Mouse (Mus musculus) frontal cortex, adult (tissue): ENCODE results near the gene Enah.

Experiments
- ATAC-seq: cut with Nextera tagmentation; 2 replicates; pipeline ENCODE4 v1.9.2; 2017; ENCODE audit warnings: mild to moderate bottlenecking, moderate library complexity, mixed read lengths; ENCODE audit not compliant: low TSS enrichment

Gene Enah

GRCm38 (mm10) chr1:182028231-182029210 is 8.7 kb upstream of the Enah start:
- peak; percentile 47; the same call in 1 of the 2 replicates for ATAC-seq

DNA sequence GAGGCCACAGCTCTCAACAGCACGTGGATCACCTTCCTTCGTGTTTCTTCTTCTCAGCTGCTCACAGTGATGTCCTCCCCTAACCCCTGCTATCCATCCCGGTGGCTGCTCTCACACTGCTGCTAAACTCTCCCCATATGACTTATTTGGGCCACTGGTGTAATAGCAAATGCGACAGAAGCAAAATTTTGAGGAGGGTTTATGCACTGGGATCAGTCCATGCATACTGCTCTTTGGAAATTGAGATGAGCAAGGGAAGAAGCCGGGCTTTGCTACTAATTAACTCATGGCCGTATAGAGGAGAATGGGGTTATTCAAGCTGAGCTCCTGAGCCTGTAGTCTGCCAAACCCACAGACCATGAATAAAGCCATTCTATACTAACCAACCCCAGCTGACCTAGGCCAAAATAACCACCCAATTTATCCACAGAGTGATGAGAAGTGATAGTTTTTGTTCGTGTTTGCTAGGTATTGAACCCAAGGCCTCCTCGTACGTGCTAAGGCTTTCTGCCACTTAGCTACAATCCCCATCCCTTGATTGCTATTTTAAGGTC is 7.7 kb upstream of the Enah start:
- ATAC-seq: no peak

DNA sequence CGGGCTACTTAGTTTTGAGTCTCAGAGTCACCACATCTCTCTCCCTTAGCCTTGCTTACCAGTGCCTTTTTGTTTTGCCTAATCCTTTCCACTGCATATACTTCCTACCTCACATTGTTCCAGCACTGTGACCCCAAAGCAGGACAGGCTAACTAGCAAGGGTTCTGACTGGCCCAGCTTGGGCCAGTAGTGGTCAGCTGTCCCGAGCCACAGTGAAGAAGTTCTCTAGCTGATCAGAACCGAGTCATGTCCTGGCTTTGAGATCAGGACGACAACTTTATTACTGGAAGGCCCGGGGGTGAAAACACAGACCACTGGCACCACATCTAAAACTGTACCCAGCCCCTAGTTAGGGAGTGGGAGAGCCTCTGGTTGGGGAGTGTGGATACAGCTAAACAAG is 7.0 kb upstream of the Enah start:
- no peak for ATAC-seq

DNA sequence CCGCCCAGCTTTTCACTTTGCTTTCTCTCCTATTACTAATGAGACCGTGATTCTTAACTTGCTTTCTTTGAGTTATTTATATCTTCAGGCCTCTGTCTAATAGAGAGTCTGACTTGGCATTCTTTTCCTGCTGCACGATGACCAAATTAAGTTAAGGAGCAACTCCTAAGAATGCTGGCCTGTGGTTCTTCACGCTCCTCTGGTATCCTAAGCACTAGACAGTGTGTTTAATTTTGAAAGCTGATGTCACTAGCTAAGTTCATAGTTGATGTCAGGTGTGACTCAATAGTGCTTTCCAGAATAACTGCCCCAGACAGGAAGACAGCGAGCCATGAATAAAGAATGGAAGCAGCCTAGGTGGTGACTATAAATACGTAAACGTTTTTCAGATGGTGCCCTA is 6.3 kb upstream of the Enah start:
- no peak for ATAC-seq

DNA sequence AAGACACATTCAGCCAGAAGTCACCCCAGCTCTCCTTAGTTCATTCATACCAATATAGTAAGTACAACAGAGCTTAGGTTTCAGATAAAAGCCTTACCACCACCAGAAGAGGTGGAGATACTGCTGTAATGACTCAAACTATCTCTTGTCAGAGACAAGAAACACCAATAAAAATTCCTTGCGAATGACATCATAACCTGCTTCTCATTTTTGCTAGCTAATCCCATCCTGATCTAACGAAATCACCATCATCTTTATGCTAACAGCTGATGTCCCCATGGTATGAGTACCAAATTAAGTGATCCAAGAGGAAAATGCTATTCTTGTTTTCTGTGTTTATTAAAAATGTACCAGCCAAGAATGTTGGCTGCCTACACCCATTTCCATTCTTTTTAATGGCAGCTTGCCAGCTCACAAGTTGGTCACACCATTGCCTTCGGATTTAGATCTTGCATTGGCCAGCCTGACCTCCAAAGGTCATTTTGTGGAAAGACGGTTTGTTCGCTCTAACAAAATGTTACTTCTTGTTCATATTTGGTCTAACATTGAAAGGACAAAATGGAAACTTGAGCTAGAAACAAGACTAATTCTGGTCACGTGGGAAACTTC is 2.0 kb upstream of the Enah start:
- ATAC-seq: no peak

- ATAC-seq: no peak
These were observed 1.2 kb upstream of the Enah start for GRCm38 (mm10) chr1:182020831-182021460.

GRCm38 (mm10) chr1:182019266-182019925 is 394 bp downstream of the Enah start:
- peak; percentile 45 for ATAC-seq

DNA sequence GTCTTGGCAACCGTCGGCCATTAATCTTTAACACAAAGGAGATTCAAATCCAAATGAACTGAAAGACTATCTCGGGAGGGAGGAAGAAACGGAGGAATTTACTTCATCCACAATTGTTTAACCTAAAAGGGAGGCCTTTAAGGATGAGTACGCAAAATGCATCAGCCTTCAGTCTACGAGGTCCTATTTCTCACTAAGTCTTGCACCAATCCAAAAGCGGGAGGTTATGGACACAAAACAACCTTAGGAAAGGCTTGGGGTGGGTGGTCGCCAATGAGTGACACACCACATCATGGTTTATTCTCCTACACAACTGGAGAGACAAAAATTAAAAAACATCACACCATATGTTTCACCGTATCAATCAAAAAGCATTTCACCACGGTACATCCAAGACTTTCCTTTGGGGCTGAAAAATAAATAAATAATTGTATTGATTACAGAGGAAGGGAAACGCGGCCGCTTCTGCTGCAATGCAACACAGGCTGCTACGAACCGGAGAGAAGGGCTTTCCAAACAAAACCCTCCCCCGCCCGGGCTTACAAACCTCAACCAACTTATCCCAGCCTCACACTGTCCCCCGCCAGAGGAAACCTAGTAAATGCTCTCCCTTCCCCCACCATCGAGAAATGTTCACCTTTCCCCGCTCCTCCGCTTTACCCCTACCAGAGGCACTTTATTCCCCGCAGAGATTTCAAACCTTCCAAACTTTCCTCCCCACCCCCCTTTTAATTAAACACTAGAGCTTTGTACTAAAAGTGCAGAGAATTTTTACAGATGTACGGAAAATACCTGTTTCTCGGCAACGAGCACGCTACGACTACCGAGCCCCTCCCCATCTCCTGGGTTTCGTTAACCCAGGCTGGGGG is 1.2 kb downstream of the Enah start:
- ATAC-seq: peak; percentile 18; the same call in 1 of the 2 replicates

DNA sequence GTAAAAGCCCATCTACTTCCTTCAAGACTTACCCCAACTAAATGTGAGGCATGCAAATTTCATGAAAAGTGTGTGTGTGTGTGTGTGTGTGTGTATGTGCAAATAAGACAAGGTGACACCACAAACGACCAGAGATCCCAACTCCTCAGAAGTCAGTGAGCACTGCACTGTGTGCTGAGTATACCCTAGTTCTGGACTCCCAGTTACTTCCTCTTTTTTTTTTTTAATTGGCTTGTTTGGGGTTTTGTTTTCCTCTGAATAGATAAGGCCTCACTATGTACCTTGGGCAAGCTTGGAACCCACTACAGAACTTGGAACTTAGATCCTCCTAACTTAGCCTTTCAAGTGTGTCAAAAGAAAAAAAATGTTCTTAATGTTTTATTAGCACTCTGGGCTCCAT is 14.0 kb downstream of the Enah start:
- ATAC-seq: no peak

GRCm38 (mm10) chr1:181998673-181999072 is 21.1 kb downstream of the Enah start:
- no peak for ATAC-seq

DNA sequence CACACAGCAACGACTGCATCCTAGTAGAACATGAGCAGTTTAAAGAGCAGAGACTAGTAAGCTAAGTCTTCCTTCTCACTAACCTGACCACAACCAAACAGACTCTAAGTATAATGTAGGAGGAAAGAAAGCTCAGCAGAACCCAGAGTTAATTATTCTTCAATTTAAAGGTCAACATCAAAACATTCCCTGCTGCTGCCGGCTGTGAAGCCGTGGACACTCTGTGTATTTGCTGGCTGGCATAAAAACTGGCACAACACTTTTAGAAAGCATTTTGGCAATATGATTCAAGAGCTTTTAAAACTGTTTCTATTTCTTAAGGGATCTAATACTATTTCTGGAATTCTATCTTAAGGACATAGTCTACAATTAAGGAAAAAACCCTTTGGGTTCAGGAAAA is 22.0 kb downstream of the Enah start:
- peak; percentile 39 for ATAC-seq

DNA sequence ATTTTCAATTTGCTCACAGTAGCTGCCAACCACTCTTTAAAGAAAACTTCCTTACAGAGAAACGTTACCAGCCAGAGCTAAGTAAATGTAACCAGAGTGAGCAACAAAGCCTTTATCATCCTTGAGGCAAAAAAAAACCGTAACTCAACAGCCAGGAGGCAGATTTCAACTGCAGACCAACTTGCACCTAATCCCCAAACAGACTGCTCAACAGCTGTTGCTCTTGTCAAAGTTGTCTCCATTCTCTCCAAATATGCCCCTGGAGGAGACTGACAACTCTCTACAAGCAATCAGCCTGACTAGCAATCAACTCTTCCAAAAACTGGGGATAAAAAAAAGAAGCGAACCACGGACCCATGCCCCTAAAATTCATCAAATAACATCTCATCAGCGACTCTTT is 26.2 kb downstream of the Enah start:
- no peak for ATAC-seq

GRCm38 (mm10) chr1:181988367-181988766 is 31.4 kb downstream of the Enah start:
- peak; percentile 74; the same call in 1 of the 2 replicates for ATAC-seq

GRCm38 (mm10) chr1:181987226-181987625 is 32.6 kb downstream of the Enah start:
- no peak for ATAC-seq

DNA sequence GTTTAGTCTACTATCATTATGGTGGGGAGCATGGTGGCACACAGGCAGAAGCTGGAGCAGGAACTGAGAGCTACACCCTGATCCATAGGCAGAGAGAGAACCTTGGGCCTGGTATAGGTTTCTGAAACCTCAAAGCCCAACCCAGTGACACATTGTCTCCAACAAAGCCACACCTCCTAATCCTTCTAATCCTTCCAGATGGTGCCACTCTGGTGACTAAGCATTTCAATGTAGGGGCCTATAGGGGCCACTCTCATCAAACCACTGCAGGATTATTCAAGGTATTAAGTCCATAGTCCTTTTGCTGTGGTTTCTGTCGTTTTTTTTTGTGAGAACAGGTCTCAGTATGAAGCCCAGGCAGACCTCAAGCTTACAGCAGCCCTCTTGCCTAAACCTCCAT is 33.9 kb downstream of the Enah start:
- no peak for ATAC-seq

DNA sequence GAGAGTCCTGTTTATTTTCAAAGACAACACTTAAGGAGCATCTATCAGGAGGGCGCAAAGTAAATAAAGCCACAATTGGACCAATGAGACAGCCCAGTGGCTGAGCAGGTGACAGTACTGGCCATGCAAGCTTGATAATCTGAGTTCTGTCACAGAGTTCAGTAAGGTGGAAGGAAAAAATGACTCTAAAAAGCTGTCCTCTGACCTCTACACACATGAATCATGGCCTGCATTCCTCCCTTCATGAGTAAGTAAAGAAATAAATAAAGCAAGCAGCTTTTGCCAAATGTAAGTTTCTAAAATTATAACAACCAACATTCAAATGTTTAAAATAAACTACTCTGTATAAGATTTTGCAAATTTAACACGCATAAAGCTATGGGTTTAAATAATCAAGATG is 35.0 kb downstream of the Enah start:
- no peak for ATAC-seq

DNA sequence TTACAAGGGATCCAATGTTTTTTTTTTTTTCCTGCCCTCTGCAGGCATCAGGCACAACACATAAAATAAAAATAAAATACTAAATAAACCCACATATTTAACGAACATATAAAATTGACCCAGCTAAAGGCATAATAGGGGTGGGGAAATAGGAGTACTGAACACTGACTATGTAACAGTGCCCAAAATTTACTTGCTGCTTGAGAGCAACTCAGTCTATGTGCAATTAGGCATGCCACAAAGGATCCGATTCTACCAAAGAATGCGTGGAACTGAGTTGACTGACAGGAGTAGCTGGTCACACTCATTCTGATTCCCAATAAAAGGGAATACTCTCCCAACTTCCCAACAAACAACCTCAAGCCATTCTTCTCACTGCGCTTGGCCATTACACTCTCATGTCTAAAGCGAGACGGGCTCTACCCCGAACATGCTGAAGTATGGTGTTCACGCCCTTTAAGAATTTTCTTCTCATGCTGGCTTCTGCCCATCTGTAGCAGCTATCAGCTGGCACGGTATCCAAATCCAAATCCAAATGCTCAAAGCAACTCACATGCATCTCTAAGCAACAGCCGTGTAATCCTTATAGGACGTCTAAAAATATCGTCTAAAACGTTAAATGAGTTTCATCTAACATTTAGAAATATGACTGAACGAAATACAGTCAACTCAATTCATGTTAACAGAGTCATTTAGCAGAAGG is 39.6 kb downstream of the Enah start:
- ATAC-seq: peak; percentile 76

DNA sequence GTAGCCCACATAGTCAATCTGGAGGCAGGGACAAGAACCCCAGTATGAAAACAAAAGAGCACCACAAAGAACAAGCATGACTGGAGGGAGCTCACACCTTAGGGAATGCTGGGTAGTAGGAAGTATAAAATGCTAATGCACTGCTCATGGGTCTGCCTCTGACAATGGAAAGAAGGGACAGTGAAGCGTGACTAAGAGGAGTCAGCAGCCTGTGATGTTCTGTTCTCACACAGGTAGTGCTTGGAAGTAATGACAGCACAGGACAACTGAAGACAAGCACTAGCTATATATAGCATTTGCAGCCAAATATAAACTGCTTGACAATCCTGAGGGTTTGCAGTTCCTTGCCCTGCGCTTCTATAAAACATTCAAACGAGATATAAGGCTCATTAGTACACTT is 44.3 kb downstream of the Enah start:
- ATAC-seq: peak; percentile 54

DNA sequence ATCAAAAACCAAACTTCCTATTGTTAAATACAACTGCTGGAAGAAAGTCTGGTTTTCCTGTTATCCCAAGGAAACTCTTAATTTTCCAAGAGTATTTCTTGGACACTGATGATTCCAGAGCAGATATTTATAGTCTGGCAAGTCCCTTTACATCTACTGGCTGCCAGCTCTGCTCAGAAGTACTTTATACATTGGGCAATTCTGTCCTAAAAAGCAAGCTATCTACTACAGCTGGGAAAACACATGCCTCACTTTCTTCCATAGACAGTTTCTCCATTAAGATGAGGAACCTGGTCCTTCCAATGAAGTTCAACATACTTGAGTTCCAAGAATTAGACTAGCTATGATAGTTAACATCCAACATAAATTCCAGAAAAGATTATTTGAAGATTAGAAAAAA is 44.9 kb downstream of the Enah start:
- peak; percentile 69; the same call in 1 of the 2 replicates for ATAC-seq

DNA sequence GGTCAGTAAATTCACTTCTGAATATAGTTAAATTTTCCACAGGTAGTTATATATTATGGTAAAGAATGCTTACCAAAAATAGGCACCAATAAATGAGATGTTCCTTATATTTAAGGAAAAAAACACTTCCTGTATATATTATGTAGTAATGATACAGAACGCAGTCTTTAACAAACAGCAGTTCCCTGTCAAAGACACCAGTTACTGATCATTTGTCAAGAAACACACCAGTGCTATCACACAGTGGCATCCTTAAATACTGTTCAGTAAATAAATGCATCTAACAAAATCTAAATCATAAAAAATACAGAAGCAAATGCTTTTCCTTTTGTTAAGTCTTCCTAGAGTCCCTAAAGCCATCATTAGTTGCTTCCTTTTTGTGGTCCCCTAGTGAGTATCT is 54.5 kb downstream of the Enah start:
- no peak for ATAC-seq
